Mouse (Mus musculus): Measurements from ENCODE around the gene Dctn3.
"Not testable (repeated sequence)": the region's sequence is repeated elsewhere in the genome, so short reads cannot be mapped to it uniquely, and the experiment has no call there.

Dctn3 gene

DNA sequence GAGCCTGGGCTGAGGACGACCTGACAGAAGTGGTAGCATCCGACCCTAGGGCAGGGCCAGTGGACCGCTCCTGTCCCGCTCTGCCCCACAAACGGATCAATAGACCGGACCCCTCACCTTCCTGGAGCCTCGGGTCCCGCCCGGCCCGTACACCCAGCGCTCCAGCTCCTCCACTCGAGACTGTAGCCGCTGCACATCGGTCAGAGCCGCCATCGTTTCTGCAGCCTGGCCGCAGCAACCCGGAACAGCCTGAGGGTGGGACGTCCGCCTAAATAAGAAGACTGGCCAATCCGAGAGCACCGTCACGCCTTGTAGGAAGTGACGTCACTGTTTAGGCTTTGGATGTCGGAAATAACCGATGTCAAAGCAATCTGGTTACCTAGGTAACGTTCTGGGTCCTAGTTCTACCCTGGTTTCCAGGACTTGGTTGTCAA lies at the start of gene Dctn3:
Gene Dctn3, minus strand, starts transcription at position 253 of the 434 bp plus-strand sequence.
- in situ Hi-C loops (cut with MboI; ENCODE audit: low pct_unique_long_range_greater_than_20kb in 1 of 2, low sequenced_read_pairs in 2 of 2, unreplicated experiment in 1 of 2) = loop anchor here in 1 of 2 experiments (25.0 kb wide), 1 partner anchor 586 kb away; the partner anchor contains the start of gene Ube2r2

DNA sequence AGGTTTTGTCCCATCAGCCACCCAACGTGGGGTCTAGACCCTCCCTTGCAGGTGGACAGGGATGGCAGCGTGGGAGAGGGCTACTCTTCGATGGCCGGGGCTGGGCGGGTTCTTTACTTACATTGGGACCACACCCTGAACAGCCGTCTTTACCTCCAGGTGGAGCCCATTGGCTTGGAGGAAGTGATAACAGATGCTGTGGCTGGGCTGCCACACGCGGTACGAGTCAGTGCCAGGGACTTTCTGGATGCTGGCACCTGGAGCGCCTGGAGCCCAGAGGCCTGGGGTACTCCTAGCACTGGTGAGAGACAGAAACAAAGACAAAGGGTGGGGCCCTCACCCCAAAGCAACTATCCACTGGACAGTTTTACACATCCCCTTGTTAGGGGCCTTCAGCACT lies 44.3 kb upstream of the Dctn3 start:
- in situ Hi-C loops (cut with MboI; ENCODE audit: low pct_unique_long_range_greater_than_20kb in 1 of 2, low sequenced_read_pairs in 2 of 2, unreplicated experiment in 1 of 2) = not testable (repeated sequence)

DNA sequence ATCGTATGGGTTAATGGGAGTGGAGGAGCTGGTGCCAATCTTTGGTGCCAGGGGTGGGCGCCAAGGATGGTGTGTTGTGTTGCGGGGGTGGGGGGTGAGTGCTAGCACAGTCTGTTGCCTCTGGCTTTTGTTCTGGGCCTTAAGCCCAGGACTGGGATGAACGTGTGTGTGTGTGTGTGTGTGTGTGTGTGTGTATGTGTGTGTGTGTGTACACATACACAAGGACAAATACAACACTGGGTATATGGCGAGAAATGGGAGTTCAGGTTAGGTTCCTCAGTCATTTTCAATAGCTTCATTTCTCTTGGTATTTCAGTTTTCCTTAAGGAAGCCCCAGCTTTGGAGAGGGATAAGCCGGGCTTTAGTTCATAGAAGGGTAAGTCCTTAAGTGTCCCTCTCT lies 40.2 kb upstream of the Dctn3 start:
- in situ Hi-C loops (cut with MboI; ENCODE audit: low pct_unique_long_range_greater_than_20kb in 1 of 2, low sequenced_read_pairs in 2 of 2, unreplicated experiment in 1 of 2) = not testable (repeated sequence)

DNA sequence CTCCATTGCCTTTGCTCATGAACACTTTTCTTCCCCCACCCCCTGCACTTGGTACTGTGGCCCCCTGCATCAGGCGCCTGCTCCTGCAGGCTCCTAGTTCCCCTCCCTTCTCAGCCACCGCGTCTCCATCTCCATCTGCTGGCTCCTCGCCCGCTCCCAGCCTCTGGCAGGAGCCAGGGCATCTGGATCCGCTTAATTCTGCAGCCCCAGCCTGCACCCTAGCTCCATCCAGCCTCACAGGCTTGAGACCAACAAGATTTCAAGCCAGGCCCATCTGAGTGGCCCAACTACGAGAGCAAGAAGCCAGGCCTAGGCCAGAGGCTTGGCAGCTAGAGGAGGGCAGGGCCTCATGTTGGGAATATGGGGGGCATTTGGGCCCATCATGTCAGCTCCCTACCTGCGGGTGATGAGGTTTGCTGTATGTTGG lies 39.7 kb upstream of the Dctn3 start:
- in situ Hi-C loops (cut with MboI; ENCODE audit: low pct_unique_long_range_greater_than_20kb in 1 of 2, low sequenced_read_pairs in 2 of 2, unreplicated experiment in 1 of 2) = not testable (repeated sequence)

DNA sequence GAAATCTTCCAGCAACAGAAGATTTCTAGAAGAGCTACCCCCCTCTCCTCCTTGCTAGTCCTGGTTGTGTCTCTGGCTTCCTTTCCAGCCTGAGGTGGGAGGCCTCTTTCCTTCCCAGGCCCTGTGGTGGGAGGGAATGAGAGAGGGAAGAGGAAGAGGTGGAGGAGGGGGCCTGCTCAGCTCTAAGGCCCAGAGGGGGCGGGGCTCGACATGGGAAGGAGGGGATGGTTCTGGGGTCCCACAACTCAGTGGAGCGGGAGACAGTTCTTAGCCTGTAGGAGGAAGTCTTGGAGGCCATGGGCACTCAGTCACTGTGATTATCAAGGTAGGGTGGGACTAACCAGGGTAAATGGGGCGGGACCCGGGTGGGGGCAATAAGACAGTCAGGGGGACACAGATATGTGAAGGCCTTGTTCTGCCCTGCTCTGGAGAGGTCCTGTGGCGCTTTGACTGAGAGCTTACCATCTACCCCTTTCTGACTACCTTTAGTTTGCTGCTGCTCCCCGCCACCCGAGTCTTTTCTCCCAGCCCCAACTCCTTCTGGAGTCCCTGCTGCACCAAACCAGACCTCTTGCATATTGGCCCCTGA lies 39.2 kb upstream of the Dctn3 start:
- in situ Hi-C loops (cut with MboI; ENCODE audit: low pct_unique_long_range_greater_than_20kb in 1 of 2, low sequenced_read_pairs in 2 of 2, unreplicated experiment in 1 of 2) = no loop called here

DNA sequence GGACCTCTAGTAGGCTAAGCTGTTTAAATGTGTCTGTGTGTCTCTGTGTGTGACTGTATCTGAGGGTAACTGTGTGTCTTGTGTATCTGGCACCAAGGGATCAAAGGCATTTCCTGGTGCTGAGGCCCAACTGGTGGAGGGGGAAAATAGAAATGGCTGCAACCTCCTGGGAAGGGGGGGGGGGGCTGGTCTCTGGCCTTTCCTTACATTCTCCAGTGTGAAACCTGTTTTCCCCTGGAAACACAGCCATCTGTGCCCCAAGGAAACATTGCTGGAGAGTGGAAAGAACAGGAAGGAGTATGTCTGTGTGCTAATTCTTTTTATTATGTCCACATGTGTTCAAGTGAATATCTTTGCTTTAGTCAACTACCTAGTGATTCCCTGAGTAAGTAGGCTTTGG lies 38.7 kb upstream of the Dctn3 start:
- in situ Hi-C loops (cut with MboI; ENCODE audit: low pct_unique_long_range_greater_than_20kb in 1 of 2, low sequenced_read_pairs in 2 of 2, unreplicated experiment in 1 of 2) = no loop called here

DNA sequence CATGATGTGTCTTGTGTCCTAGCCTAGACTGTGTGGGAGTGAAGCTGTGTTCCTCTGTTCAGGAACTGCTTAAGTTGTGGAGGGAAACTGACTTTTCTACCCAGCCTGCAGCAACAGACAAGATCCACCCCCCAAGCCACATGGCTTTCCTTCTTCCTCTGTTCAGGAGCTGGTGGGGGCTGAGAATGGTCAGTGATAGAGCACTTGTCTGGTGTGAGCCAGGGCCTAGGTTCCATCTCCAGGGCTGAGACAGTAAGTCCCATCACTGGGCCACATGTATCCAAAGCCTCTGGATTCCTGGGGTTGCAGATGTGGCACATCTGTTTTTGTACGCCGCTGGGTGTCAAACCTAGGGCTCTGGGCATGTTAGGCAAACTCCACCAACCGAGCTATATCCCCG lies 37.9 kb upstream of the Dctn3 start:
- in situ Hi-C loops (cut with MboI; ENCODE audit: low pct_unique_long_range_greater_than_20kb in 1 of 2, low sequenced_read_pairs in 2 of 2, unreplicated experiment in 1 of 2) = no loop called here

DNA sequence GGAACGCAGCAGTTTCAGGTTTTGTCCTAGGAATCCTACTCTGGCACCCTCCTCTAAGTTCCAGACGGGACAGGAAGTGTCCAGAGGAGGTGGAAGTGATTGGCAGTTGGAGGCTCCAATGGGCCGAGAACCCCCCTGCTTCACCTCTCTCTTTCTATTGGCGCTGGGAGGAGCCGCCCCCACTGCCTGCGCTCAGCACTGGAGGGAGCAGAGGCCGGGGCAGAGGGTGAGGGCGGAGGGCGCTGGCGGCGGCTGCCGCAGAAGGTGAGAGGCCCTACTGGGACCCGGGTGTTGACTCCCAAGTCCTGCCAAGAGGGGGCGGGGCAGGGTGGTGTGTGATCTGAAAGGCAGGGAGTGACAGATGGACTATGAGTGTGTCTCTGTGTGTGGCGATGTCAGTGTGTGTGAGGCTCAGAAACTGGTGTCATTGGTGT lies 37.3 kb upstream of the Dctn3 start:
- in situ Hi-C loops (cut with MboI; ENCODE audit: low pct_unique_long_range_greater_than_20kb in 1 of 2, low sequenced_read_pairs in 2 of 2, unreplicated experiment in 1 of 2) = no loop called here

DNA sequence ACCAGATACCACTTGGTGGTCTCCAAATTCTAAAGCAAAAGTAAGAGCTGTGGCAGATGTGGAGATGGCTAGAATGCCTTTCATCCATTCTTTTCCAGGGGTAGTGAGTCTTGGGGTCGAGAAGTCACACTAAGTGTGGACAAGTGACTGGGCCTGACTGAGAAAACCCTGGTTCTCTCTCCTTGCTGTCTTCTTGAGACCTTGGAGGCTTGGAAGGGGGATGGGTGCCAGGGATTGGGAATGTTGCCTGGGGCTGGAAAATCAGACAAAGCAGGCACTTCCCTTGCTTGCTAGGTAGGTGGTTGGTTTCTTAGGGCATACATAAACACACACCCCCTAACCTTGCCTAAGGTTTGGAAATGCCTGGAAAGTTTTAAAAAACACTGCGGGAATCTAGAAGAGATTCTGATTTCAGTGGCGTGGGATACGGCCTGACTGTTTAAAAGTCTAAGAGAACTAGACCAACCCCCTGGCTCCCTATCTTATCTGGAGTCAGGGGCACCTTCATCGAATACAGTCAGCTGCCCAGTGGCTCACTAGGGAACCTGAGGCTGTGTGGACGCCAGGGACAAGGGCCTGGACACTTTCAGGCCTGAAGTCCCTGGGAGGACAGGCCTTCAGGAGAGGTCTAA lies 36.8 kb upstream of the Dctn3 start:
- in situ Hi-C loops (cut with MboI; ENCODE audit: low pct_unique_long_range_greater_than_20kb in 1 of 2, low sequenced_read_pairs in 2 of 2, unreplicated experiment in 1 of 2) = no loop called here

DNA sequence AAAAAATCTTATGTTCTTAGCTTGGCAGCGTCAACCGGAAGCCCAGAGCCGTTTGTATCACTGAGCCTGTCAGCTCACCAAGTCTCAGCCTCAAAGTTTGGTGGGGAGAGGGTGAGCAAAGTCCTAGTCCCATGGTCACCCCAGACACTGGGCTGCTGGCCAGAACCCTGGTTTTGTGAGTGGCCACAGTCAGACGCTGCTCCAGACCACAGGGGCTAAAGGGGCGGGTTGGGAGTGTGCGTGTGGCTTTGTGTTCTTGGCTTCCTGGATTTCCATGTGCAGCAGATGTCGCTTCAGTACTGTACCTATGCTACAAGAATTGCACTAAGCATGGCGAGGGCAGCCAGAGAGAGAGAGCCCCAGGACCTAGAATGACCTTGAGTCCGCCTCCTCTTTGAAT lies 36.2 kb upstream of the Dctn3 start:
- in situ Hi-C loops (cut with MboI; ENCODE audit: low pct_unique_long_range_greater_than_20kb in 1 of 2, low sequenced_read_pairs in 2 of 2, unreplicated experiment in 1 of 2) = no loop called here

DNA sequence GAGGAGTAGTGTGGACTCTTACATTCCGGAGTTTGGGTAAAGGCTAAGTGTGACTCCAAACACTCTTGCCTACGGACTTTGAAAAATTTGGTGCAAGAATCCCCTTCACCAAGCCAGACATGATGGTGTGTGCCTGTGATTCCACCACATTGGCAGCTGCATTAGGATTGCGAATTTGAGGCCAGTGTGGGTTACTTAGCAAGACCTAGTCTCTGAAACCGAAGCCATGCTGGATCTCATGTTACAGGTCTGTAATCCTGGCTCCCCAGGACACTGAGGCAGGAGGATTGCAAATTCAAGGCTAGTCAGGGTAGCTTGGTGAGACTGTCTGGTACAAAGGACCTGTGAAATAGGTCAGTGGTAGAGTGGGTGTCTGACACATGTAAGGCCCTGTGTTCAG lies 35.7 kb upstream of the Dctn3 start:
- in situ Hi-C loops (cut with MboI; ENCODE audit: low pct_unique_long_range_greater_than_20kb in 1 of 2, low sequenced_read_pairs in 2 of 2, unreplicated experiment in 1 of 2) = no loop called here

DNA sequence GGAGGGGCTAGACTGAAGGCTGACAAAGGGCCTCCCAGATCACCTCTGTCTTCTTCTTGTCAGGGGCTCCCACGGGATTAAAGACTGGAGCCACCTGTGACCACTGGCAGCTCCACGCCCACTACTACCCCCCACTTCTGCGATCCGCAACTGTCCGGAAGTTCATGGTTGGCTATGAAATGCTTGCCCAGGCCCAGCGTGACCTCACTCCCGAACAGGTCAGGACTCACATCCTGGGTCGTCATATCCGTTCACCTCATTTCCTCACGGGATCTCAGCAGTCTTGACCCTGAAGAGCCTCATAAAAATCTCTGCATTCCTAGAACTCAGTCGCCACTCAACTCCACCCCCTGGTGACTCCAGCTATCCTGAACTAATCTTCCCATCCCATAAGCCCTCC lies 35.1 kb upstream of the Dctn3 start:
- in situ Hi-C loops (cut with MboI; ENCODE audit: low pct_unique_long_range_greater_than_20kb in 1 of 2, low sequenced_read_pairs in 2 of 2, unreplicated experiment in 1 of 2) = no loop called here

DNA sequence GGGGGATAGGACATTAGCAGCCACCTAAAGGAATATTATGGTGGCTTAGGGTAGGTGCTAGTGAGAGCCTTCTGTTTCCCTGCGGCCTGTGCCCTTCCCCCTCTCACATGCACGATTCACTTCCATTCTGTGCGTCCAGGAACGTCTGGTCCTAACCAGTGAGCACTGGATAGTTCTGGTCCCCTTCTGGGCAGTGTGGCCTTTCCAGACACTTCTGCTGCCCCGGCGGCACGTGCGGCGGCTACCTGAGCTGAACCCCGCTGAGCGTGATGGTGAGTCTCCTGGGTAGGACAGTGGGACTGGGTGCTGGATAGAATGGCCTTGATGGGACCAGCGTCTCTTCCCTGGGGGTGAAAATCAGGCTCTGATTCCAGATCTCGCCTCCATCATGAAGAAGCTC lies 34.4 kb upstream of the Dctn3 start:
- in situ Hi-C loops (cut with MboI; ENCODE audit: low pct_unique_long_range_greater_than_20kb in 1 of 2, low sequenced_read_pairs in 2 of 2, unreplicated experiment in 1 of 2) = no loop called here

DNA sequence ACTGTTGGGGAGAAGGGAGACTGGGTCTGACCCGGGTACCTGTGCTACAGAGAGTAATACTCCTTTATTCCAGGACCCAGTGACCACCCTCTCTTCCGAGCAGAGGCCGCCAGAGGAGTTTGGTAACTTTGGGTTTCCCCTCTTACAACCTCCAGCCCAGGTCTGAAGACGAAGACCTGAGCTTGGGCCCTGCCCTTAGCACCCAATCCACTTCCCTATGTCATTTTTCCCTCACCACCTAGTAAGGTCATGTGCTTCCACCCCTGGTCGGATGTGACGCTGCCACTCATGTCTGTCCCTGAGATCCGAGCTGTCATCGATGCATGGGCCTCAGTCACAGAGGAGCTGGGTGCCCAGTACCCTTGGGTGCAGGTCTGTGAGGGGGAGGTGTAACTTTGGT lies 33.5 kb upstream of the Dctn3 start:
- in situ Hi-C loops (cut with MboI; ENCODE audit: low pct_unique_long_range_greater_than_20kb in 1 of 2, low sequenced_read_pairs in 2 of 2, unreplicated experiment in 1 of 2) = no loop called here

DNA sequence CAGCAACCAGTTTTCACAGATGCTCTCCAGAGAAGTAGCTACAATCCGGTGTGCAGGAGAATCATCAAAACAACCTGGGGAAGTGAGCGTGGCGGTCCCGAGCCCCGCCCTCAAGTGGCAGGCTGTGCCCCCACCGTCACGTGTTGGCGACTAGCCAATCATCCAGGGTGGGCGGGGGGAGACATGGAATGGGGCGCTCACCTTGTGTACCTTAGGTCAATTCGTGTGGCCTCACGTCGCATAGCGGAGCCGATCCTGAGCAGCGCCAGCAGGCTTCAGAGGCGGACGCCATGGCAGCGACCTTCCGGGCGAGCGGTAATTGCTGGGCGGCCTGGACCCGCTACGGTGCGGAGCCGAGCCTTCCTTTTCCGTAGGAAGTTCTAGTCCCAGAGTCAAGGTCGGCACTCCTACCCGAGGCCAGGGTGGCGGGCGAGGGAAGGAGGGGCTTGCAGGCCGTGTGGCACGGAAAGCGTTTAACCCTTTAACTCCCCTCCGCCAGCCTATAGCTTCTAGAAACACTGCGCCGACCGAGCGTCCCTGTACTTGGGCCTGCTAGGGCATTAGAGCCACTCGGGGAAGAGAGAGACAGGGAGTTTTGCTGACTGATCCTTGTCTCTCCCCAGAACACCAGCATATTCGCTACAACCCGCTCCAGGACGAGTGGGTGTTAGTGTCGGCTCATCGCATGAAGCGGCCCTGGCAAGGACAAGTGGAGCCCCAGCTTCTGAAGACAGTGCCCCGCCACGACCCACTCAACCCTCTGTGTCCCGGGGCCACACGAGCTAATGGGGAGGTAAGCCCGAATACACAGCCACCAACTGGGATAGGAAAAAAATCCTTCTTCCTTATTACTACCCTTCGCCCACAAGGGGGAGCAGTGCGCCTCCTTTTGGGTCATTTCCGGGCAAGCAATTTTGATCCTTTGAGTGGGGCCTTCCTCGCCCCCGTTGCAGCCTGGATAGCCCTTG lies 32.7 kb upstream of the Dctn3 start, which contains the start of gene Sigmar1:
Gene Sigmar1, minus strand, starts transcription at position 820 of the 968 bp plus-strand sequence.
- in situ Hi-C loops (cut with MboI; ENCODE audit: low pct_unique_long_range_greater_than_20kb in 1 of 2, low sequenced_read_pairs in 2 of 2, unreplicated experiment in 1 of 2) = no loop called here

DNA sequence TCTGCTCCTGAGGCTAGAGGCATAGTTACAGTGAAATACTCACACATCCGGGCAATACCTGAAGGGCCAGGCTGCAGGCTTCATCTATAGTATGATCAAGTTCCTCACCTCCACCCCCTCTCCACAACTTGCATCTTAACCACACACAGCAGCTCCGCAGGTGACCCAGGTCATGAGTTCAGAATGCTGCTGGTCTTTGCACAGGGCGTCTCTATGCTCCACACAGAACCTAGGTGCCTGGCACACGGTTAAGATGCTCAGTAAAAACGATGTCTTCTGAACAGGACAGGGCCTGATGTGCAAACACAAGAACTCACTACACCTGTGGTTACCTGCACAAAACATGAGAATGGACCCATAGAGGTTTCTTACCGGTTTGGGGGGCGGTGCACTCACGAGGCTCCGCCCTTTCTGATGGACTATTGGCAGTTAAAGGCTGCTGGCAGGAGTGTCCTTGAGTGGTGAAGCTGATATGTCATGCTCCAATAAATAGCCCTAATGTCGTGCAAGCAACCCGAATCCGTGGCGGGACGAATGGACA lies 31.9 kb upstream of the Dctn3 start, which contains the start of gene Galt:
Gene Galt, plus strand, starts transcription at position 432 of the 541 bp plus-strand sequence.
- in situ Hi-C loops (cut with MboI; ENCODE audit: low pct_unique_long_range_greater_than_20kb in 1 of 2, low sequenced_read_pairs in 2 of 2, unreplicated experiment in 1 of 2) = no loop called here

DNA sequence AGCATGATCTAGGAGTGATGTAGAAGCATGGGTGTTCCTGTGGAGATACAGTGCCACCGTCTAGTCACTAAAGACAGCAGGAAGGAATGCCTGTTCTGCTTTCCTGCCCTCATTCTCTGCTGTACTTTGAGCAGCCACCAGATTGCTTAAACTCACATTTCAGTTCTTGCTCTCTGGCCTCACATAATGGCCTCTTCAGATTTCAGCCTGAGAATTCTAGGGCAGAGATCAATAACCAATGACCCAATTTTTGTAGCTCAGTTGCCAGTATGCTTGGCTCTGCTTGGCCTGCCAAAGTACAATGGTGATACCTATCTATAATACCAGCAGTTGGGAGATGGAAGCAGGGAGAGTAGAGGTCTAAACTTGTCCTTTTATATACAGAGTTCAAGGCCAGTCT lies 22.1 kb upstream of the Dctn3 start:
- in situ Hi-C loops (cut with MboI; ENCODE audit: low pct_unique_long_range_greater_than_20kb in 1 of 2, low sequenced_read_pairs in 2 of 2, unreplicated experiment in 1 of 2) = no loop called here

DNA sequence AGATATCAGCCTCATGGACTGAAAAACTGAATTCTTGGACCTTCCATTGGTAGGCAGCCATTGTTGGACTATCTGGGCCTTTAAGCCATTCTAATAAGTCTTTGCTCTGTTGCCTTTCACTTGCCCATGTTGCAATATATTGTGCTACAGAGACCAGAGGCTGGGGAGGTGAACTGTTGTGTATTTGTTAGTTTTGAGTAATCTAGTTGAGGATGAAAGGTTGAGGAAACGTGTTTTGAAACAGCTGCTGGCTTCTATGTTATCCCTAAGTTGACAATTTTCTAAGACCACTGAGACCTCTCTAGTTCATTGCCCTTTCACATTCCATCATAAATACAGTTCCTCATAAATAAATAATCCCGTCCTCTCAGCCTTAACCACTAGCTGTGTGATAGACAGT lies 21.2 kb upstream of the Dctn3 start:
- in situ Hi-C loops (cut with MboI; ENCODE audit: low pct_unique_long_range_greater_than_20kb in 1 of 2, low sequenced_read_pairs in 2 of 2, unreplicated experiment in 1 of 2) = no loop called here

DNA sequence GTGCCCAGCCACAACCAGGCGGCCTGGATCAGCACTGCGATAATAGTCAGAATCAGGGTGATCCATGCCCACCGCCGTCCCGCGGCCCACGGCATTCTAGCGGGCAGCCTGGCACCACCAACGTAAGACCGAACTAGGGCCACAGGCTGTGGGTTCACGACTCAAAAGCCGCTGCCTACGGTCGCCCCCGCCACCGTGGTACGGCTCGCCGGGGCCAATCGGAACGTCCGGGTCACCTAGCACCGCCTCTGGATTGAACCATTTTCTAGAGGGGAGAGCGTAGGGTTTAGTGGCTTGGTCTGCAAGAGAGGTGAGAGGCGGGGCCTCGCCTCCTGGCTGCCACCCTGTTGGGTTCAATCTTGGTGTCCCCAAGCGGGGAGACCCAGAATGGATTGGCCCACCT lies 18.2 kb upstream of the Dctn3 start:
- in situ Hi-C loops (cut with MboI; ENCODE audit: low pct_unique_long_range_greater_than_20kb in 1 of 2, low sequenced_read_pairs in 2 of 2, unreplicated experiment in 1 of 2) = no loop called here
